Mouse (Mus musculus): ENCODE measurements around the gene Trank1.

GRCm38 (mm10) chr9:111385526-111386491 lies 74.3 kb downstream of the Trank1 start:
- TF ChIP-seq ZNF384 (IDR thresholded peaks at IDR 0.05; ENCODE audit: low read depth, low read length), result no peak
- TF ChIP-seq ZC3H11A (IDR thresholded peaks at IDR 0.05; ENCODE audit: borderline replicate concordance, low read depth, low read length), result no peak
- TF ChIP-seq CHD2 (IDR thresholded peaks at IDR 0.05; ENCODE audit: low read depth, low read length), result no peak

Data from ES-E14 (cell line).